Mouse (Mus musculus) urinary bladder, postnatal 36 days (tissue): Measurements from ENCODE around the gene Odc1.
"Not testable (repeated sequence)": the region's sequence is repeated elsewhere in the genome, so short reads cannot be mapped to it uniquely, and the experiment has no call there.

Experiments used
- DNase-seq, 2 experiments: peaks; one replicate each; pipeline ENCODE4 v3.0.0; 2022; ENCODE audit warnings: low spot score in 2 of 2, mixed read lengths in 1 of 2

Odc1 gene

GRCm38 (mm10) chr12:17544209-17545106 lies at the start of gene Odc1:
Gene Odc1, plus strand, starts transcription at chr12:17544794.
- peak; percentile 96 to 97 for DNase-seq

DNA sequence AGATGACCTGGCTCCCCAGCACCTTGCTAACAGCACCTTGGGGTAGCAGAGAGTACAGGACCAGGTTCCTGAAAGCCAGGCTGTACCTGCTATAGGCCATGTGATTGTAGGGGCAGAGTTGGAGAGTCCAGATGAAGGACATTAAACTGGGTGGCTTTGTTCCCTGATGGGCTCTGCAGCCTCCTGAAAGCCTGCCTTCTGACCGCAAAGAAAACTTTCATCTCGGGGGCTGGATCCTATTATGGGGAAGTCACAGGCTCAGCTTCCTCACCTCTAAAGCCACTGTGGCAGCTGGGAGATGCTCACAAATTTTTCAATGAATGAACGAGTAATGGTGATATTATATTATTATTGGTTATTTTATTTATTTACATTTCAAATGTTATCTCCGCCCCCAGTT lies 49.8 kb upstream of the Odc1 start:
- DNase-seq, result no peak

- DNase-seq, result no peak
Measured at GRCm38 (mm10) chr12:17495858-17496451, 48.6 kb upstream of the Odc1 start.

DNA sequence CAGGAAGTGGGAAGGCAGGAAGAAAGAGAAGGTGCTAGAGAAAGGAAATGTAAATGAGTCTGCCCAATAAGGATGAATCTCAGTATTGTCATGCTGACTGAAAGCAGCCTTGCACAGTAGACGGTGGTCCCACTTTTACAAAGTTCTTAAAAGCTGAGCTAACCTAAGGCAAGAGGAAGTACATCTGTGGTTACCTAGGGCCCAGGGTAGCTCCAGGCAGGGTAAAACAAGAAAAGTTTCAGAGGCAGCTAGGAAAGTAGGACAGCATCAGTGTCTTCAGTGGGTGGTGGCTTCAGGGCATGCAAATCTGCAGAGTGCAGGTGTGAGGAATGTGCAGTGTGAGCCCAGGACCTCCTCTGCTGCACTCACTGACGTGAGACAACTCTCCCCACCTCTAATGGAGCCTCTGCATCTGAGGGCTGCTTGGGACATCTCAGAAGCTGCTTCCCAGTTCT lies 38.9 kb upstream of the Odc1 start:
- DNase-seq, result no peak

GRCm38 (mm10) chr12:17506117-17506993 lies 38.2 kb upstream of the Odc1 start:
- DNase-seq, result no peak

DNA sequence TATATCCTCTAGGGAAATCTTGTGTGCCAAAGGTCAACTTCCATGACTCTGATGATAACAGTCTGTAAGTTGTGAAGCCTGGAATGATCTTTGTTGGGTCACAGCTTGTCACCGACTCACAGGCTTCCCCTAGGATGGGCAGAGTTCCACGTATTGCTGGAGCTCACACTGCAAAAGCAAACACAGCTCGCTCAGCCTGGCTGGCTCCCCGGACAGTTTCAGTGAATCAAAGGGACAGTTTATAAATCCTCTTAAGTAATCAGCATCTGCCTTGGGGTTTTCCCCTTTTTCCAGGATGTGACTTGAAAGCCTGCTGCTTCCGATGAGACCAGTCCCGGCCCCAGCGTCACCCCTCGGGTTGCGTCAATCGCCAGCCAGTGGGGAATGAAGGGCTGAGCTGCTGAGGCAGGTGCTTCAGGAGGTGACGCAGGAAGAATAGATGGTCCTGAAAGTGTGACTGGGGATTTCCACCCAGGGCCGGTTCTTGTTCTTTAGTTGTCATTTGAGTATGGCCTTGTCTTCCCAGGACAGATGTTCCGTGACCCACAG lies 37.5 kb upstream of the Odc1 start:
- DNase-seq, result no peak

GRCm38 (mm10) chr12:17509310-17509709 lies 35.3 kb upstream of the Odc1 start:
- no peak for DNase-seq

DNA sequence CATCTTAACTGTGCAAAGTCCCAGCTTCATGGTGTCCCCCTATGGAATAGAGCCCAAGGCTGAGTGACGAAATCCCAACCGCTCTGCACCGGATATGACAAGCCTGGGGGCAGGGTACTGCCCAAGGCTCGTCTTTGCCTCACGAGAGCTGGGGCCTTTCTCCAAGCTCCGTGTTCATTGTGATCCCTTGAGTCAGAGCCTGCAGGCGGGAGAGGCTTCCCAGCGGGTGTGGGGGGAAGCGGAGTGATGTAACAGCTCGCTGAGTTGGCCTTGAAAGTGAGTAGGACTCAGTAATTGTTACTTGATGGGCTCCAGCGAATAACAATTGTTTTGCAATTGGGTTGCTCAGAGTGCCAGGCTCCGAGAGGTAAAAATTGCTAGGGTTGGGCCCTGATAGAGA lies 34.4 kb upstream of the Odc1 start:
- DNase-seq, result peak in 1 of 2 experiments; percentile 21

- DNase-seq, result no peak
Measured at GRCm38 (mm10) chr12:17511019-17511418, 33.6 kb upstream of the Odc1 start.

GRCm38 (mm10) chr12:17529180-17529579 lies 15.4 kb upstream of the Odc1 start:
- DNase-seq, result no peak

DNA sequence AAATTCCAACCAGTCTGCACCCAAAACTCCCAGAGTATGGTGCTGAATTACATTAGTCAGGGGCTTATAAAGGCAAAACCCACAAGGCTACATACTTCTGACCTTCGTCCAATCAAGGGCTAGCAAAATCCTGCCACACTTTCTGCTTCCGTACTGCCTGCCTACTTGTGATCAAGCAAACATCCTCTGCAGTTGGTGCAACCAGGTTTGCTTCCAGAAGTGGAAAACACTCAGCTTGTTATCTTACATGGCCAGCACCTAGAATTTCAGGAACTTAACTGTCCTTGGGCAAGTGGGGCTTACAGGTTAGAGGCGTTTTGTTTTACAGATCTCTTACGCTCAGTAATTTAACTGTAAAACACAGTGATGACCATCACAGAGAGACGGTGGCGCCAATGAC lies 14.9 kb upstream of the Odc1 start:
- DNase-seq, result no peak

- DNase-seq, result no peak
Measured at GRCm38 (mm10) chr12:17530825-17531224, 13.8 kb upstream of the Odc1 start.

DNA sequence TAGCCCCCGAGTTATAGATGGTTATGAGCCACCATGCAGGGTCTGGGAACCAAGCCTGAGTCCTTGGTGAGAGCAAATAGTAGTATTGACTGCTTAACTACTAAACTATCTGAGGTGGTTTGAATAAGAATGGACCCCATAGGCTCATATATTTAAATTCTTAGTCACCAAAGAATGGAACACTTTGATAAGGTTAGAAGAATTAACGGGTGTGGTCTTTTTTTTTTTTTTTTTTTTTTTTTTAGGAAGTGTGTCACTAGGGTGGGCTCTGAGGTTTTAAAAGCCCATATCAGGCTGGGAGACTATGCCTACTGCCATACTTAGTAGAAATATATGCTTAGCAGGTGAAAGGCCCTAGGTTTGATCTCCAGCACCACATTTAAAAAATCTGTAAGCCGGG lies 8.4 kb upstream of the Odc1 start:
- no peak for DNase-seq

DNA sequence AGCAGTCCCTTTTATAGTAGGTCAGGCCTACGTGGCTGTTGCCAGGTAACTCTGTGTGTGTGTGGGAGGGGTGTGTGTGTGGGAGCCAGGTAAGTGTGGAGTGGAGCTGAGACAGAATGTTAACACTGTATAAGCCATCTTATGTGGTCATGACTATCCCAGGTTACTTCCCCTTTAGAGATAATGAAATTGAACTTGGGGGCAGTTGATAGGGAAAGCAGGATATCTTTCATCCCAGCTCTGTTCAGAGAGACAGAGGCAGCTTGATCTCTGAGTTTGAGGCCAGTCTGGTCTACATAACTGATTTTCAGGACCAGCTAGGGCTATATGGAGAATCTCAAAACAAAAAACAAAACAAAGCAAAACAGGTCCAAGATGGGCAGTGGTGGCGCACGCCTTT lies 7.4 kb upstream of the Odc1 start:
- DNase-seq, result no peak

GRCm38 (mm10) chr12:17538087-17538486 lies 6.5 kb upstream of the Odc1 start:
- DNase-seq, result no peak

DNA sequence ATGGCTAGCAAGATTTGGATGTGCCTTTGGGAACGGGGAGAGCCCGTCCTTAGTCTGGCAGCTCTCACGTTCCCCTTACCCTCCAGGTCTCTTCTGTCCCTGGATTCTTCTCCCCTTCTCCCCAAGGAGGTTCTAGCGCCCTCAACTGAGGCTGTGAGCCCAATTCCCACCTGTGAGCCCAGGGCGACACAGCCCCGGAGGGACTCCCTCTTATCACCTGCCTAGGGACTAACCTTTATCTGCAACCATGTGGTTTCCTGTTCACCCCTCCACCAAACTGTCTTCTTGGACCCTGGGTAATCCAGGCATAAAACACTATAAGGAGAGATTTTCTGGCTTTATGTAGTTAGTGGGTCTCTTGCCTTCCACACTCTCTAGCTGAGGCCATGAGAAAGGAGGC lies 5.6 kb upstream of the Odc1 start:
- DNase-seq, result no peak

DNA sequence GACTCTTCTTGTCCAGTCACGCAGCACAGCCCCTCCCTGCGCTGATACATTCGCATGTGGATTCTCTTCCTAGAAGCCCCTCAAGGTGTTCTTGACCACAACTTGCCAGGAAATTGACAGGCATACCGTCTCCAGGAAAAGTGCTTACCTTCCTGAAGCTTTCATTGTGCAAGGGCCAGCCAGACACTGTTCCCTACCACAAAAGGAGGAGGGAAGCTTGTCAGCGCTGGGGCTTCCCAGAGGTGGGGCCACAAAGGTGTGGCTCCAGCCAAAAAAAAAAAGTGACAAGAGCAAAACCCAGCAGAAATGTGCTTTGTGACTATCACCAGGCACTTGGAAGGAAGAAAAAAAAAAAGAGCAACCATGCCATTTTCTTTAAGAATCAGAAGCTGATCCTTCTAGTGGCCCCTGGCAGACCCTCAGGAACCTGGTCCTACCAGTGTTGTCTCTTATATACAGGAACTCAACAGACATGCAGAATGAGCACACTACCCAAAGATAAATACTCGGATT lies 4.5 kb upstream of the Odc1 start:
- no peak for DNase-seq

DNA sequence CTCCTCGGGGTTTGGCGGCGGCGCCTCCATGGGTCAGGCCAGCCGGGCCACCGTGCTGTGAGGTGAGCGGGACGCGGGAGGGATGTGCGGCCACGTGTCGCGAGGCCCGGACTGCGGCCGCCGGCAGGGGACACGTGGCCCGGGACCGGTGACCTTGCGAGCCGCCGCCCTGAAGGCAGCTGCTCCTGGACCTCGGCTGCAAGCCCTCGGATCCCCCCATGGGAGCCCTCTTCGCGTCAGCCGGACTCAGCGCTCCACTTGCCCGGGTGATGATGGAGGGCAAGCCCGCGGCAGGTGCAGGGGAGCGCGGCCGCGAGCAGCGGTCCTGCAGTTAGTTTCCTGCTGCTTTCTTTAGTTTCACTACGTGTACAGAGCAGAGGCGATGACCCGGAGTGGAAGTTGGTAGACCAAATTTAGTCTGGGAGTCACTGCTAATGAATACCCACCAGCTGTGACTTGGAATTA lies 545 bp downstream of the Odc1 start:
- DNase-seq, result peak in 1 of 2 experiments; percentile 50

GRCm38 (mm10) chr12:17545884-17546283 lies 1.3 kb downstream of the Odc1 start:
- no peak for DNase-seq

- not testable (repeated sequence) for DNase-seq
Measured at GRCm38 (mm10) chr12:17547552-17547951, 3.0 kb downstream of the Odc1 start.

- no peak for DNase-seq
Measured at GRCm38 (mm10) chr12:17548505-17548904, 3.9 kb downstream of the Odc1 start.
